Mouse (Mus musculus): ENCODE measurements around the gene Fgb.

GRCm38 (mm10) chr3:83068869-83069268 is 19.2 kb upstream of the Fgb start:
- no peak for TF ChIP-seq POLR2A (IDR thresholded peaks at IDR 0.05; ENCODE audit: low read depth, low read length)
- TF ChIP-seq E2F4 (IDR thresholded peaks at IDR 0.05; ENCODE audit: insufficient replicate concordance, low read depth, low read length): no peak
- TF ChIP-seq GABPA (IDR thresholded peaks at IDR 0.05; ENCODE audit: insufficient replicate concordance, low read depth, low read length): no peak
- TF ChIP-seq CTCF (conservative IDR thresholded peaks at IDR 0.05 in 1 of 2, IDR thresholded peaks at IDR 0.05 in 1 of 2; ENCODE audit: low read depth in 2 of 2, low read length in 2 of 2): no peak
- no peak for TF ChIP-seq EP300 (IDR thresholded peaks at IDR 0.05; ENCODE audit: low read length)
- no peak for TF ChIP-seq SMC3 (IDR thresholded peaks at IDR 0.05; ENCODE audit: low read depth, low read length)
- TF ChIP-seq POLR2AphosphoS2 (IDR thresholded peaks at IDR 0.05; ENCODE audit: low read depth, low read length): no peak
- TF ChIP-seq CHD2 (IDR thresholded peaks at IDR 0.05; ENCODE audit: low read length): no peak
- no peak for TF ChIP-seq MAZ (IDR thresholded peaks at IDR 0.05; ENCODE audit: low read depth, low read length)
- TF ChIP-seq NRF1 (IDR thresholded peaks at IDR 0.05; ENCODE audit: low read depth, low read length): no peak
